Mouse (Mus musculus) kidney, embryonic 16.5 days (tissue): ENCODE results near the gene Spty2d1. TPM values are rescaled to one million over a fixed set of nuclear protein-coding genes. Genes with fewer than 3 reads are reported as not detected.

Experiments used
- ATAC-seq: fragments of 200-750 bp; cut with Nextera tagmentation; 2 replicates; pipeline ENCODE4 v1.8.0; 2017; ENCODE audit warnings: moderate TSS enrichment; ENCODE audit not compliant: low FRiP score, low TSS enrichment
- H3K27ac ChIP-seq: fragments of 300-500 bp; sonication (generic); 2 replicates; pipeline ENCODE4 v1.5.1; 2014; ENCODE audit warnings: low read length
- H3K27me3 ChIP-seq: fragments of 300-500 bp; sonication (generic); 2 replicates; pipeline ENCODE4 v1.6.1; 2014; ENCODE audit warnings: low read length, control low read depth, mixed read lengths; ENCODE audit not compliant: insufficient read depth
- H3K36me3 ChIP-seq: fragments of 300-500 bp; sonication (generic); 2 replicates; pipeline ENCODE4 v1.6.1; 2014; ENCODE audit warnings: low read length, control low read depth, mixed read lengths; ENCODE audit not compliant: insufficient read depth
- H3K4me1 ChIP-seq: fragments of 300-500 bp; sonication (generic); 2 replicates; pipeline ENCODE4 v1.6.1; 2014; ENCODE audit warnings: low read length, control low read depth, mixed read lengths; ENCODE audit not compliant: insufficient read depth
- H3K4me2 ChIP-seq: fragments of 300-500 bp; sonication (generic); replicated peaks from 2 replicates; pipeline ENCODE4 v1.6.1; 2014; ENCODE audit warnings: low read depth, low read length
- H3K4me3 ChIP-seq: fragments of 300-500 bp; sonication (generic); 2 replicates; pipeline ENCODE4 v1.5.1; 2014; ENCODE audit warnings: mild to moderate bottlenecking, low read length
- H3K9ac ChIP-seq: fragments of 300-500 bp; sonication (generic); replicated peaks from 2 replicates; pipeline ENCODE4 v1.6.1; 2014; ENCODE audit warnings: low read length
- H3K9me3 ChIP-seq: fragments of 300-500 bp; sonication (generic); 2 replicates; pipeline ENCODE4 v1.6.1; 2016; ENCODE audit warnings: low read length, control low read depth
- WGBS: fragments of 180-500 bp; shearing (Covaris S2); extraction: QIAGEN DNeasy Blood & Tissue Kit; methylation state at CpG from one replicate; pipeline ENCODE4 v1.1.7; 2014; 5-methylcytosine and 5-hydroxymethylcytosine counted together
- polyA plus RNA-seq: library from polyadenylated mRNA; unstranded; fragments of >200 nt; fragmentation: Nextera tagmentation; extraction: Ambion mirVana; gene quantifications from 2 replicates; pipeline ENCODE4 v1.2.1, GENCODE M21; 2015

The Spty2d1 gene
- polyA plus RNA-seq, result 20.9 and 21.1 TPM in 2 replicates

GRCm38 (mm10) chr7:47008168-47008993 is at the start of gene Spty2d1:
Gene Spty2d1 (minus strand): TSS chr7:47008411.
- Histone ChIP-seq H3K36me3 (no peaks in the 10 kb centered on the region), H3K9me3 (no peaks in the 10 kb centered on the region), H3K9ac (peak within 1 kb of the TSS; percentile 89), H3K4me3 (peak within 1 kb of the TSS; percentile 89), H3K4me1 (peaks cover 29% of the 10 kb centered on the region), H3K4me2 (peak within 1 kb of the TSS; percentile 97), H3K27ac (peak within 1 kb of the TSS; percentile 93), H3K27me3 (no peaks in the 10 kb centered on the region)
- peak; percentile 96 for ATAC-seq
- 1% methylated on average over 56 of the region's 57 CpGs for WGBS

GRCm38 (mm10) chr7:47056273-47056672 is 48.1 kb upstream of the Spty2d1 start:
- Histone ChIP-seq H3K4me1 (peaks cover 21% of the 10 kb centered on the region), H3K36me3 (peaks cover 3% of the 10 kb centered on the region; the same call in 1 of the 2 replicates), H3K27ac (no peak overlapping the region), H3K4me3 (no peak overlapping the region), H3K4me2 (no peak overlapping the region), H3K27me3 (no peaks in the 10 kb centered on the region), H3K9me3 (no peaks in the 10 kb centered on the region), H3K9ac (no peak overlapping the region)
- ATAC-seq, result no peak
- 85% methylated on average over 4 of the region's 4 CpGs for WGBS

GRCm38 (mm10) chr7:47055744-47056143 is 47.5 kb upstream of the Spty2d1 start:
- peaks cover 25% of the 10 kb centered on the region for H3K4me1 ChIP-seq
- peaks cover 3% of the 10 kb centered on the region; the same call in 1 of the 2 replicates for H3K36me3 ChIP-seq
- no peak overlapping the region for H3K4me2 ChIP-seq
- no peaks in the 10 kb centered on the region for H3K27me3 ChIP-seq
- ATAC-seq, result no peak
- no peak overlapping the region for H3K27ac ChIP-seq
- H3K9me3 ChIP-seq, result no peaks in the 10 kb centered on the region
- WGBS, result 75% methylated on average over 9 of the region's 9 CpGs
- H3K4me3 ChIP-seq, result no peak overlapping the region
- no peak overlapping the region for H3K9ac ChIP-seq

GRCm38 (mm10) chr7:47054666-47055065 is 46.5 kb upstream of the Spty2d1 start:
- H3K4me2 ChIP-seq, result no peak overlapping the region
- H3K9ac ChIP-seq, result no peak overlapping the region
- ATAC-seq, result no peak
- H3K36me3 ChIP-seq, result peaks cover 3% of the 10 kb centered on the region; the same call in 1 of the 2 replicates
- 70% methylated on average over 2 of the region's 2 CpGs for WGBS
- H3K4me3 ChIP-seq, result no peak overlapping the region
- no peaks in the 10 kb centered on the region for H3K9me3 ChIP-seq
- no peaks in the 10 kb centered on the region for H3K27me3 ChIP-seq
- peaks cover 29% of the 10 kb centered on the region for H3K4me1 ChIP-seq
- no peak overlapping the region for H3K27ac ChIP-seq

GRCm38 (mm10) chr7:47053287-47053686 is 45.1 kb upstream of the Spty2d1 start:
- WGBS, result 95% methylated on average over 15 of the region's 15 CpGs
- Histone ChIP-seq H3K27ac (no peak overlapping the region), H3K27me3 (no peaks in the 10 kb centered on the region), H3K4me3 (no peak overlapping the region), H3K4me2 (no peak overlapping the region), H3K4me1 (peaks cover 29% of the 10 kb centered on the region), H3K9ac (no peak overlapping the region), H3K9me3 (no peaks in the 10 kb centered on the region), H3K36me3 (peaks cover 3% of the 10 kb centered on the region; the same call in 1 of the 2 replicates)
- no peak for ATAC-seq

GRCm38 (mm10) chr7:47052276-47052675 is 44.1 kb upstream of the Spty2d1 start:
- H3K27ac ChIP-seq, result peak overlapping the region; percentile 97
- peak; percentile 8; the same call in 1 of the 2 replicates for ATAC-seq
- peak overlapping the region; percentile 87 for H3K9ac ChIP-seq
- H3K36me3 ChIP-seq, result peaks cover 3% of the 10 kb centered on the region; the same call in 1 of the 2 replicates
- 9% methylated on average over 3 of the region's 3 CpGs for WGBS
- no peaks in the 10 kb centered on the region for H3K9me3 ChIP-seq
- H3K4me3 ChIP-seq, result peak overlapping the region; percentile 85
- H3K4me2 ChIP-seq, result peak overlapping the region; percentile 84
- H3K27me3 ChIP-seq, result no peaks in the 10 kb centered on the region
- H3K4me1 ChIP-seq, result peaks cover 29% of the 10 kb centered on the region

- Histone ChIP-seq H3K36me3 (peaks cover 3% of the 10 kb centered on the region; the same call in 1 of the 2 replicates), H3K4me1 (peaks cover 29% of the 10 kb centered on the region), H3K27ac (peak overlapping the region; percentile 97), H3K4me2 (peak overlapping the region; percentile 84), H3K27me3 (no peaks in the 10 kb centered on the region), H3K9ac (peak overlapping the region; percentile 87), H3K9me3 (no peaks in the 10 kb centered on the region), H3K4me3 (peak overlapping the region; percentile 85)
- 5% methylated on average over 1 of the region's 2 CpGs for WGBS
- ATAC-seq, result peak; percentile 32
Observed at GRCm38 (mm10) chr7:47051404-47052151, 43.4 kb upstream of the Spty2d1 start.

GRCm38 (mm10) chr7:47050766-47051165 is 42.6 kb upstream of the Spty2d1 start:
- Histone ChIP-seq H3K4me2 (peak overlapping the region; percentile 84), H3K36me3 (peaks cover 3% of the 10 kb centered on the region; the same call in 1 of the 2 replicates), H3K9me3 (no peaks in the 10 kb centered on the region), H3K27ac (peak overlapping the region; percentile 97), H3K9ac (peak overlapping the region; percentile 87), H3K4me3 (peak overlapping the region; percentile 85), H3K27me3 (no peaks in the 10 kb centered on the region), H3K4me1 (peaks cover 29% of the 10 kb centered on the region)
- under 1% methylated on average over 34 of the region's 34 CpGs for WGBS
- ATAC-seq, result peak; percentile 65

- ATAC-seq, result peak; percentile 98
- Histone ChIP-seq H3K4me3 (peak within 1 kb of the TSS; percentile 85), H3K4me1 (peaks cover 29% of the 10 kb centered on the region), H3K4me2 (peak within 1 kb of the TSS; percentile 84), H3K9ac (peak within 1 kb of the TSS; percentile 87), H3K27ac (peak within 1 kb of the TSS; percentile 97), H3K36me3 (peaks cover 3% of the 10 kb centered on the region; the same call in 1 of the 2 replicates), H3K27me3 (no peaks in the 10 kb centered on the region), H3K9me3 (no peaks in the 10 kb centered on the region)
- under 1% methylated on average over 33 of the region's 33 CpGs for WGBS
Observed at GRCm38 (mm10) chr7:47050366-47050765, 42.2 kb upstream of the Spty2d1 start, which contains the start of gene Tmem86a. Gene Tmem86a (plus strand): TSS chr7:47050601.
